Mouse (Mus musculus) heart, embryonic 16.5 days (tissue): ENCODE measurements around the gene Rnaset2b. TPM values are rescaled to one million over a fixed set of nuclear protein-coding genes. Genes with fewer than 3 reads are reported as not detected.
"Not testable (repeated sequence)": the region's sequence is repeated elsewhere in the genome, so short reads cannot be mapped to it uniquely, and the experiment has no call there.

Experiments used
- ATAC-seq: fragments of 200-750 bp; cut with Nextera tagmentation; replicated peaks from 2 replicates; pipeline ENCODE4 v1.8.0; 2017; ENCODE audit warnings: moderate number of reproducible peaks; ENCODE audit not compliant: insufficient read depth, low FRiP score; ENCODE audit errors: extremely low read depth
- H3K27ac ChIP-seq: fragments of 300-500 bp; sonication (generic); 2 replicates; pipeline ENCODE4 v1.5.1; 2014; ENCODE audit warnings: mild to moderate bottlenecking, low read length, control low read depth, moderate library complexity
- H3K27me3 ChIP-seq: fragments of 300-500 bp; sonication (generic); 2 replicates; pipeline ENCODE4 v1.6.1; 2014; ENCODE audit warnings: low read length, mixed read lengths; ENCODE audit not compliant: control insufficient read depth, insufficient read depth
- H3K36me3 ChIP-seq: fragments of 300-500 bp; sonication (generic); 2 replicates; pipeline ENCODE4 v1.6.1; 2014; ENCODE audit not compliant: control insufficient read depth, insufficient read depth
- H3K4me1 ChIP-seq: fragments of 300-500 bp; sonication (generic); 2 replicates; pipeline ENCODE4 v1.6.1; 2014; ENCODE audit warnings: low read length, mixed read lengths; ENCODE audit not compliant: control insufficient read depth, insufficient read depth
- H3K4me2 ChIP-seq: fragments of 300-500 bp; sonication (generic); 2 replicates; pipeline ENCODE4 v1.6.1; 2014; ENCODE audit warnings: low read depth, mild to moderate bottlenecking, control low read depth, low read length
- H3K4me3 ChIP-seq: fragments of 300-500 bp; sonication (generic); 2 replicates; pipeline ENCODE4 v1.5.1; 2014; ENCODE audit warnings: mild to moderate bottlenecking, control low read depth, low read length
- H3K9ac ChIP-seq: fragments of 300-500 bp; sonication (generic); 2 replicates; pipeline ENCODE4 v1.6.1; 2014; ENCODE audit warnings: low read length, control low read depth
- H3K9me3 ChIP-seq: fragments of 300-500 bp; sonication (generic); replicated peaks from 2 replicates; pipeline ENCODE4 v1.6.1; 2016; ENCODE audit warnings: low read length; ENCODE audit not compliant: control insufficient read depth
- WGBS: fragments of 180-500 bp; shearing (Covaris S2); extraction: QIAGEN DNeasy Blood & Tissue Kit; methylation state at CpG from one replicate; pipeline ENCODE4 v1.1.7; 2014; 5-methylcytosine and 5-hydroxymethylcytosine counted together
- polyA plus RNA-seq: library from polyadenylated mRNA; unstranded; fragments of >200 nt; fragmentation: Nextera tagmentation; extraction: Ambion mirVana; gene quantifications from 2 replicates; pipeline ENCODE4 v1.2.1, GENCODE M21; 2015

Rnaset2b gene
- polyA plus RNA-seq, 1 experiment from 2014 or later, result 281 TPM

GRCm38 (mm10) chr17:6978287-6979248 is 8.1 kb downstream of the Rnaset2b start, which contains the start of gene Gm49721:
Gene Gm49721 (plus strand): TSS chr17:6978904.
- 2% methylated on average over 45 of the region's 68 CpGs for WGBS
- not testable (repeated sequence) for H3K36me3 ChIP-seq, H3K27me3 ChIP-seq, H3K9me3 ChIP-seq, H3K4me1 ChIP-seq
- ATAC-seq, result peak; percentile 99
- Histone ChIP-seq H3K4me2 (peak within 1 kb of the TSS; percentile 61), H3K27ac (peak within 1 kb of the TSS; percentile 66; the same call in 1 of the 2 replicates), H3K9ac (peak within 1 kb of the TSS; percentile 80), H3K4me3 (peak within 1 kb of the TSS; percentile 67)

- H3K9ac ChIP-seq, result peak overlapping the region; percentile 80
- not testable (repeated sequence) for H3K9me3 ChIP-seq, H3K36me3 ChIP-seq, H3K4me1 ChIP-seq, H3K27ac ChIP-seq, H3K27me3 ChIP-seq, ATAC-seq
- peak overlapping the region; percentile 67 for H3K4me3 ChIP-seq
- 18% methylated on average over 5 of the region's 5 CpGs for WGBS
- H3K4me2 ChIP-seq, result peak overlapping the region; percentile 58
Observed at GRCm38 (mm10) chr17:6979380-6979779, 8.9 kb downstream of the Rnaset2b start.

- not testable (repeated sequence) for ATAC-seq, H3K9ac ChIP-seq, H3K9me3 ChIP-seq, H3K4me3 ChIP-seq, H3K27ac ChIP-seq, H3K4me2 ChIP-seq, H3K4me1 ChIP-seq, H3K36me3 ChIP-seq, H3K27me3 ChIP-seq
- 94% methylated on average over 5 of the region's 8 CpGs for WGBS
Observed at GRCm38 (mm10) chr17:6980144-6980543, 9.7 kb downstream of the Rnaset2b start.

- not testable (repeated sequence) for H3K4me2 ChIP-seq, H3K4me1 ChIP-seq, H3K27ac ChIP-seq, H3K27me3 ChIP-seq, H3K9me3 ChIP-seq, H3K36me3 ChIP-seq, H3K4me3 ChIP-seq, H3K9ac ChIP-seq, ATAC-seq
- 94% methylated on average over 1 of the region's 1 CpGs for WGBS
Observed at GRCm38 (mm10) chr17:6986118-6986517, 15.7 kb downstream of the Rnaset2b start.

- not testable (repeated sequence) for H3K4me3 ChIP-seq, H3K9me3 ChIP-seq, H3K36me3 ChIP-seq, H3K27ac ChIP-seq, H3K27me3 ChIP-seq, H3K4me1 ChIP-seq, ATAC-seq, H3K9ac ChIP-seq, H3K4me2 ChIP-seq
- WGBS, result no CpG with 5 or more reads among the region's 6 CpGs
Observed at GRCm38 (mm10) chr17:6995504-6995903, 25.1 kb downstream of the Rnaset2b start.

GRCm38 (mm10) chr17:6996826-6997225 is 26.4 kb downstream of the Rnaset2b start:
- not testable (repeated sequence) for H3K4me2 ChIP-seq, H3K36me3 ChIP-seq, H3K27me3 ChIP-seq, H3K9ac ChIP-seq, H3K27ac ChIP-seq, H3K9me3 ChIP-seq, H3K4me1 ChIP-seq, ATAC-seq, H3K4me3 ChIP-seq
- 81% methylated on average over 8 of the region's 8 CpGs for WGBS

- H3K4me1 ChIP-seq, result not testable (repeated sequence)
Observed at GRCm38 (mm10) chr17:6997778-6998490, 27.5 kb downstream of the Rnaset2b start.

GRCm38 (mm10) chr17:7001790-7002585 is 31.6 kb downstream of the Rnaset2b start:
- not testable (repeated sequence) for H3K4me3 ChIP-seq, H3K4me1 ChIP-seq, H3K4me2 ChIP-seq, H3K9ac ChIP-seq, ATAC-seq, H3K27me3 ChIP-seq, H3K36me3 ChIP-seq, H3K9me3 ChIP-seq, H3K27ac ChIP-seq
- 70% methylated on average over 8 of the region's 12 CpGs for WGBS

More at GRCm38 (mm10) chr17:6997778-6998490, 27.5 kb downstream of the Rnaset2b start:
- not testable (repeated sequence) for H3K4me2 ChIP-seq, H3K27ac ChIP-seq, H3K9ac ChIP-seq, H3K4me3 ChIP-seq, H3K9me3 ChIP-seq, H3K36me3 ChIP-seq, H3K27me3 ChIP-seq, ATAC-seq
- 60% methylated on average over 1 of the region's 7 CpGs for WGBS
